Mouse (Mus musculus) intestine, embryonic 15.5 days (tissue): ENCODE results near the gene Sorcs2. TPM values are rescaled to one million over a fixed set of nuclear protein-coding genes. Genes with fewer than 3 reads are reported as not detected.

Experiments used
- ATAC-seq: fragments of 200-750 bp; cut with Nextera tagmentation; 2 replicates; pipeline ENCODE4 v1.8.0; 2017; ENCODE audit warnings: moderate TSS enrichment, moderate library complexity
- H3K27ac ChIP-seq: fragments of 300-500 bp; sonication (generic); 2 replicates; pipeline ENCODE4 v1.5.1; 2015; ENCODE audit warnings: mild to moderate bottlenecking, inconsistent platforms
- H3K27me3 ChIP-seq: fragments of 300-500 bp; sonication (generic); replicated peaks from 2 replicates; pipeline ENCODE4 v1.6.1; 2015; ENCODE audit warnings: inconsistent platforms
- H3K36me3 ChIP-seq: fragments of 300-500 bp; sonication (generic); 2 replicates; pipeline ENCODE4 v1.6.1; 2015; ENCODE audit warnings: inconsistent platforms
- H3K4me1 ChIP-seq: fragments of 300-500 bp; sonication (generic); replicated peaks from 2 replicates; pipeline ENCODE4 v1.6.1; 2015; ENCODE audit warnings: inconsistent platforms
- H3K4me2 ChIP-seq: fragments of 300-500 bp; sonication (generic); replicated peaks from 2 replicates; pipeline ENCODE4 v1.6.1; 2015; ENCODE audit warnings: mild to moderate bottlenecking, inconsistent platforms
- H3K4me3 ChIP-seq: fragments of 300-500 bp; sonication (generic); replicated peaks from 2 replicates; pipeline ENCODE4 v1.5.1; 2015; ENCODE audit warnings: inconsistent platforms
- H3K9ac ChIP-seq: fragments of 300-500 bp; sonication (generic); 2 replicates; pipeline ENCODE4 v1.6.1; 2015; ENCODE audit warnings: inconsistent platforms
- H3K9me3 ChIP-seq: fragments of 300-500 bp; sonication (generic); 2 replicates; pipeline ENCODE4 v1.6.1; 2016; ENCODE audit warnings: inconsistent platforms
- WGBS: fragments of 180-500 bp; shearing (Covaris S2); methylation state at CpG from one replicate; pipeline ENCODE4 v1.1.7; 2015; 5-methylcytosine and 5-hydroxymethylcytosine counted together
- polyA plus RNA-seq: library from polyadenylated mRNA; unstranded; fragments of >200 nt; fragmentation: Nextera tagmentation; extraction: Ambion mirVana; gene quantifications from 2 replicates; pipeline ENCODE4 v1.2.1, GENCODE M21; 2015

The Sorcs2 gene
- polyA plus RNA-seq, 1 experiment from 2014 or later = 9.6 TPM

DNA sequence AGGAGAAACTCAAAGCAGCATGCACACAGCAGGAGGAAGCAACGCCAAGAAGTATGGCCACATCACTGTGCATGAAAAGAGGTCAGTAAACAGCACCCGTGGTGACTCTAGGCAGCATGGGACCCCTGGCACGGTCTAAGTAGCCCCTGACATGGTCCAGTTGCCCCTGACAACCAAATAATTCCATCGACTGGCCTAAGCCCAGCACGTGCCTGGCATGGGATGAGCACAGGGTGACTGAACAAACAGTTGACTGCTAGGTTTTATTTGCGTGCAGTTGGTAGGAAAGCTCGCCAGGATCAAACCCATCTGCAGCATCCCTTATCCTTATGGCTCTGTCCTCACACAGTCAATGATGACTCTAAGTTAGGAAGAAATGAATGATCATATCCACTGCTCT is 61.7 kb downstream of the Sorcs2 start:
- no peaks in the 10 kb centered on the region for H3K27me3 ChIP-seq
- no peak overlapping the region for H3K4me2 ChIP-seq
- ATAC-seq = no peak
- 59% methylated on average over 7 of the region's 7 CpGs for WGBS
- H3K9me3 ChIP-seq = no peaks in the 10 kb centered on the region
- no peak overlapping the region for H3K4me3 ChIP-seq
- no peaks in the 10 kb centered on the region for H3K36me3 ChIP-seq
- 0 out of 2 replicates have a peak, but pooled peaks cover 13% of the 10 kb centered on the region for H3K4me1 ChIP-seq
- H3K9ac ChIP-seq = no peak overlapping the region
- H3K27ac ChIP-seq = no peak overlapping the region

DNA sequence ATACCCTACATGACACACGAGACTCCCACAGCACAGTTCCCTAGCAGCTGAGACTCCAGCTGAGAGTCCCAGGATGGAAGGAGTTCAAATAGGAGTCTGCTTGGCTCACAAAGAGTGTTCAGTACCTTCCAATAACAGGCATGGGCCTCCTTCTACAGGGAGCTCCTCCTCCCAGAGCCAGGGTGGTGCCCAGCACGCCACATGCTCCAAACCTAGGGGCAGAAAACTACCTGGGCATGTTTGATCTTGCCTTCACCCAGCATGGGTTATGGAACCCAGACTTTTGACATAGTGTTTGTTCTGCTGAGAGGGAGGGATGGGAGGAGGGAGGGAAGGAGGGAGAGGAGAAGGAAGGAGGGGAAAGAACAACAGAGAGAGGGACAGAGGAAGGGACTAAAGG is 62.3 kb downstream of the Sorcs2 start:
- Histone ChIP-seq H3K4me1 (peaks cover 18% of the 10 kb centered on the region; the same call in 1 of the 2 replicates), H3K36me3 (no peaks in the 10 kb centered on the region), H3K9ac (no peak overlapping the region), H3K27me3 (no peaks in the 10 kb centered on the region), H3K4me3 (no peak overlapping the region), H3K27ac (no peak overlapping the region), H3K9me3 (no peaks in the 10 kb centered on the region), H3K4me2 (no peak overlapping the region)
- WGBS = 83% methylated on average over 2 of the region's 2 CpGs
- no peak for ATAC-seq

- H3K9me3 ChIP-seq = no peaks in the 10 kb centered on the region
- no peak overlapping the region for H3K4me2 ChIP-seq
- H3K4me3 ChIP-seq = no peak overlapping the region
- H3K36me3 ChIP-seq = no peaks in the 10 kb centered on the region
- no peaks in the 10 kb centered on the region for H3K27me3 ChIP-seq
- no peak overlapping the region for H3K9ac ChIP-seq
- WGBS = 59% methylated on average over 7 of the region's 7 CpGs
- no peak overlapping the region for H3K27ac ChIP-seq
- no peak for ATAC-seq
- peaks cover 21% of the 10 kb centered on the region; the same call in 1 of the 2 replicates for H3K4me1 ChIP-seq
Observed at GRCm38 (mm10) chr5:36334227-36334626, 63.7 kb downstream of the Sorcs2 start.

DNA sequence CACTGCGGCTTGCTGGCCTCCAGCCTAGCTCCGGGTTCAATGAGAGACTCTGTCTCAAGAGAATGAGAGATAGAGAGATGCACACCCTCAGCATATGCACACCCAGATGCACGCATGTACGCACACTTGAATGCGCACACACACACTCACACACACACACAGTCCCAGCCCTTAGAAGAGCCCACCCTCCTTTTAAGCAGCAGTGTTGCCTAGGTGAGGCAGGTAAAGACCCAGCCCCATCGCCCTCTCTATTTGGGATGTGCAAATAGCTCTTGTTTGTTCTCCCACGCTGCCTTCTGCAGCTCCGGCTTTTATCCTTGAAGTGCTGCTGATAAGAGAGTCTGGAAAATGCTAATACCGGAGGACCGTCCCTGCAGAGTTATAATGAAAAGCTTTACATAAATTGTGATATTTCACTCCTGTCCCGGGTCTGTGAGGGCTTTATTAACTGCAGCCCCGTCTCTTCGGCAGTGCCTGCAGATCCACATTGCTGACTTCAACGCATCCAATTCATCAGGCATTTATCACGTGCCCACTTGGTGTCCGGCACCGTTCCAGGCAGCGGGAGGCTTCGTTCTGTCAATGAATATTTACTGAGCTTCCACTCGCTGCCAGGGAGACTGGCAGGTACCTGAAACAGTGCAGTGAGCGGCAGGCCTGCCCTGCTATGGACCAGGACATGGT is 67.3 kb downstream of the Sorcs2 start:
- H3K36me3 ChIP-seq = no peaks in the 10 kb centered on the region
- ATAC-seq = 0 out of 2 replicates have a peak, but pooled peaks have one; percentile 14
- peaks cover 18% of the 10 kb centered on the region; the same call in 1 of the 2 replicates for H3K4me1 ChIP-seq
- WGBS = 33% methylated on average over 21 of the region's 21 CpGs
- H3K4me2 ChIP-seq = no peak overlapping the region
- no peak overlapping the region for H3K27ac ChIP-seq
- no peaks in the 10 kb centered on the region for H3K27me3 ChIP-seq
- H3K9ac ChIP-seq = no peak overlapping the region
- H3K9me3 ChIP-seq = no peaks in the 10 kb centered on the region
- no peak overlapping the region for H3K4me3 ChIP-seq

GRCm38 (mm10) chr5:36326057-36327010 is 71.6 kb downstream of the Sorcs2 start:
- no peak overlapping the region for H3K9ac ChIP-seq
- no peak overlapping the region for H3K27ac ChIP-seq
- peaks cover 25% of the 10 kb centered on the region for H3K4me1 ChIP-seq
- no peak overlapping the region for H3K4me3 ChIP-seq
- WGBS = 81% methylated on average over 9 of the region's 9 CpGs
- no peaks in the 10 kb centered on the region for H3K27me3 ChIP-seq
- no peak overlapping the region for H3K4me2 ChIP-seq
- no peak for ATAC-seq
- H3K9me3 ChIP-seq = no peaks in the 10 kb centered on the region
- no peaks in the 10 kb centered on the region for H3K36me3 ChIP-seq

DNA sequence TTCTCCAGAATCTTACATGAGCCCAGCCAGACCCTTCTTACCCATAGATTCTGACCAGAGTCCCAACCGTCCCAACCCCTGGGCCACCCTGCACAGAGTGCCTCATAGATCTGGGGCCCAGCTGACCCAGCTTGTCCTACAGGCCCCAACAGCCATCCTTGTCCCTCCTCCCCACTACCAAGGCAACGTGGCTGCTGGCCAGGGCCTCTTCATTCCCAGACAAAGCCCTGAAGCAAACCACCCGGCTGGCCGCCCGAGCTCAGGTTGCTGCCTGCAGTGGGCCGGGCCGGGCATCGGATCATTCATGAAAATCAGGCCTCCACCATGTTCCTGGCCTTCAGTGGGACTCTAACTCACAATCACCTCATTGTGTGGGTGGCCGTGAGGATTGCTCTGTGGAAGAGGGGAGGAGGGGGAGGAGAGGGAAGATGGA is 73.8 kb downstream of the Sorcs2 start:
- peak; percentile 64 for ATAC-seq
- H3K27me3 ChIP-seq = no peaks in the 10 kb centered on the region
- H3K9me3 ChIP-seq = no peaks in the 10 kb centered on the region
- H3K4me1 ChIP-seq = peaks cover 23% of the 10 kb centered on the region
- H3K36me3 ChIP-seq = no peaks in the 10 kb centered on the region
- WGBS = 41% methylated on average over 9 of the region's 9 CpGs
- peak overlapping the region; percentile 56; the same call in 1 of the 2 replicates for H3K27ac ChIP-seq
- H3K4me3 ChIP-seq = no peak overlapping the region
- H3K4me2 ChIP-seq = no peak overlapping the region
- H3K9ac ChIP-seq = no peak overlapping the region

DNA sequence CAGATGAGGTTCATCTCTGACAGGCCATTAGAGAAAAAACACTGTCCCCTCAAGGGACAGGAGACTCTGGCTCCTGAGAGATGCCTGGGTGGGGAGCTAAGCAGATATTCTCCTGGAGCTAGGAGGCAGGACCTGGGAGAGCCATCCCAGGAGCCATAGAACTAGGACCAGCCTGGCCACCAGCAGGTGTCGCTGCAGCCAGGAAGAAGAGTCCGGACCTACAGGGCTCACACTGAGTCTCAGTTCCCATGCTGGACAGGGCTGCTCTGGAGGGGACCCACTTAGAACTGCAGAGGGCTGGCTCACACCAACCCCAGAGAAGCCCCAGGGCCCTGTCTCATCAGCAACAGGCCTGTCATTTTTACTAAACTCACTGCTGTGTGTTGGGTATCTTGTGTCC is 74.4 kb downstream of the Sorcs2 start:
- H3K9ac ChIP-seq = no peak overlapping the region
- no peaks in the 10 kb centered on the region for H3K9me3 ChIP-seq
- no peak overlapping the region for H3K4me2 ChIP-seq
- H3K4me1 ChIP-seq = peaks cover 23% of the 10 kb centered on the region
- no peak overlapping the region for H3K4me3 ChIP-seq
- WGBS = 0% methylated on average over 2 of the region's 2 CpGs
- H3K27me3 ChIP-seq = no peaks in the 10 kb centered on the region
- peak; percentile 72 for ATAC-seq
- H3K27ac ChIP-seq = peak overlapping the region; percentile 56; the same call in 1 of the 2 replicates
- no peaks in the 10 kb centered on the region for H3K36me3 ChIP-seq

GRCm38 (mm10) chr5:36321581-36321980 is 76.4 kb downstream of the Sorcs2 start:
- Histone ChIP-seq H3K4me2 (no peak overlapping the region), H3K27ac (no peak overlapping the region), H3K4me3 (no peak overlapping the region), H3K27me3 (no peaks in the 10 kb centered on the region), H3K9me3 (no peaks in the 10 kb centered on the region), H3K36me3 (no peaks in the 10 kb centered on the region), H3K4me1 (peaks cover 23% of the 10 kb centered on the region), H3K9ac (no peak overlapping the region)
- ATAC-seq = no peak
- WGBS = 44% methylated on average over 8 of the region's 8 CpGs

- no peaks in the 10 kb centered on the region for H3K36me3 ChIP-seq
- H3K4me1 ChIP-seq = peaks cover 23% of the 10 kb centered on the region
- H3K4me3 ChIP-seq = no peak overlapping the region
- H3K27ac ChIP-seq = no peak overlapping the region
- no peak for ATAC-seq
- H3K9ac ChIP-seq = no peak overlapping the region
- H3K9me3 ChIP-seq = no peaks in the 10 kb centered on the region
- no peak overlapping the region for H3K4me2 ChIP-seq
- no peaks in the 10 kb centered on the region for H3K27me3 ChIP-seq
- 84% methylated on average over 8 of the region's 8 CpGs for whole genome bisulfite sequencing
Observed at GRCm38 (mm10) chr5:36320667-36321066, 77.3 kb downstream of the Sorcs2 start.

DNA sequence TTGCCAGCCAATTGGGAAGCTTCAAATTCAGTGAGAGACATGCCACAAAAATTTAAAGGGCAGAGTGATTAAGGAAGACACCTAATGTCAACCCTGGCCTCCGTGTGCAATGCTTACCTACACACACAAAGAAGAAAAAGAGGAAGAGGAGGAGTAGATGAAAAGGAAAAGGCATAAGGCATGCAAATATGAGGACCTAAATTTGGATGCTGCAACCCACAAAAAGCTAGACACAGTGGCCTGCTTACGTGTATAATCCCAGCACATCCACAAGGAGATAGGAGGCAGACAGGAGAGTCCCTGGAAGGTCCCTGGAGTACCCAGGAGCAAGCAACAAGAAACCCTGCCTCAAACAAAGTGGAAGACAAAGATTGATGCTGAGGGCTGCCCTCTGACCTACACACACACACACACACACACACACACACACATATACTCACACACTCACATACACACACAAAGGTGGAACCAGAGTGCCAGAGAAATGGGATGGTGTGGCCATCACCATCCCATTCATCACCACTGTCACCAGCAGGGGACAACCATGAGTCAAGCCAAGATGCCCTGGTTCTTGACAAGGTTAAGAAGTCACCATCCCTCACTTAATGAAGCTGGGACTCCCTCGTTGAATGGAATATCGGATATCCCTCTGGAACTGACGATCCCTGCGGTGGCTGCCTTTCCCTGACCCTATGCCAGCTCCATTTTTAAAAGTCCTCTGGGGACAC is 80.1 kb downstream of the Sorcs2 start:
- WGBS = 67% methylated on average over 6 of the region's 6 CpGs
- Histone ChIP-seq H3K4me2 (no peak overlapping the region), H3K4me3 (no peak overlapping the region), H3K9ac (no peak overlapping the region), H3K27ac (no peak overlapping the region), H3K9me3 (no peaks in the 10 kb centered on the region), H3K36me3 (no peaks in the 10 kb centered on the region), H3K4me1 (peaks cover 30% of the 10 kb centered on the region), H3K27me3 (no peaks in the 10 kb centered on the region)
- no peak for ATAC-seq

- no peak for ATAC-seq
- 83% methylated on average over 9 of the region's 9 CpGs for WGBS
Observed at GRCm38 (mm10) chr5:36315106-36315505, 82.8 kb downstream of the Sorcs2 start.

More at GRCm38 (mm10) chr5:36315106-36315505, 82.8 kb downstream of the Sorcs2 start:
- H3K27ac ChIP-seq = no peak overlapping the region
- no peaks in the 10 kb centered on the region for H3K27me3 ChIP-seq
- H3K36me3 ChIP-seq = no peaks in the 10 kb centered on the region
- H3K9ac ChIP-seq = no peak overlapping the region
- no peak overlapping the region for H3K4me2 ChIP-seq
- H3K4me1 ChIP-seq = peaks cover 20% of the 10 kb centered on the region
- no peak overlapping the region for H3K4me3 ChIP-seq
- H3K9me3 ChIP-seq = no peaks in the 10 kb centered on the region
